Mouse (Mus musculus) testis, adult 2 months (tissue): ENCODE results near the gene Alg9.

Experiments used
- CTCF ChIP-seq: fragments of 200-500 bp; IDR thresholded peaks from 2 replicates; pipeline ENCODE4 v1.5.1; 2012; ENCODE audit warnings: low read depth, mild to moderate bottlenecking, inconsistent platforms, low read length, moderate library complexity; ENCODE audit not compliant: control insufficient read depth, insufficient read depth, insufficient replicate concordance
- POLR2A ChIP-seq: fragments of 200-500 bp; IDR thresholded peaks from 2 replicates; pipeline ENCODE4 v1.6.1; 2012; ENCODE audit warnings: low read depth, mild to moderate bottlenecking, inconsistent platforms, low read length, moderate library complexity; ENCODE audit not compliant: control insufficient read depth

DNA sequence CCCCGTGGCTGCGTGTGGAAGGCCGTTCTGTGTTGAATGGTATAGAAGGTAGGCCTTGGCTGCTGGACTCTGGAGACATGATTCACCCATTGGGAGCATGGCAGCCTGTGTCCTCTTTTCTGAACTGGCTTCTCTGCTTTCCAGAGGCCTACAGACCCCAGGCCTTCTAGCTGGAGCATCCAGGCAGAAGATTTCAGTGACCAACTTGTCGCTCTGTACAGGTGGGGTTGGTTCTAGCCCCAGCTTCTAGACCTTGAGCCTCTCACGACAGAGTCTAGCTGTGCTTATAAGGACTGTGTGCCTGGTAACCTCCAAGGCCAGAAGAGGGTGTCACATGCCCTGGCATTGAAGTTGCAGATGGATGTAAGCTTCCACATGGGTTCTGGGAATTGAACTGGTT, 56.7 kb downstream of the Alg9 start:
- no peak for TF ChIP-seq POLR2A
- TF ChIP-seq CTCF, result no peak
